Mouse (Mus musculus): ENCODE results near the gene Pagr1a.

Pagr1a gene

DNA sequence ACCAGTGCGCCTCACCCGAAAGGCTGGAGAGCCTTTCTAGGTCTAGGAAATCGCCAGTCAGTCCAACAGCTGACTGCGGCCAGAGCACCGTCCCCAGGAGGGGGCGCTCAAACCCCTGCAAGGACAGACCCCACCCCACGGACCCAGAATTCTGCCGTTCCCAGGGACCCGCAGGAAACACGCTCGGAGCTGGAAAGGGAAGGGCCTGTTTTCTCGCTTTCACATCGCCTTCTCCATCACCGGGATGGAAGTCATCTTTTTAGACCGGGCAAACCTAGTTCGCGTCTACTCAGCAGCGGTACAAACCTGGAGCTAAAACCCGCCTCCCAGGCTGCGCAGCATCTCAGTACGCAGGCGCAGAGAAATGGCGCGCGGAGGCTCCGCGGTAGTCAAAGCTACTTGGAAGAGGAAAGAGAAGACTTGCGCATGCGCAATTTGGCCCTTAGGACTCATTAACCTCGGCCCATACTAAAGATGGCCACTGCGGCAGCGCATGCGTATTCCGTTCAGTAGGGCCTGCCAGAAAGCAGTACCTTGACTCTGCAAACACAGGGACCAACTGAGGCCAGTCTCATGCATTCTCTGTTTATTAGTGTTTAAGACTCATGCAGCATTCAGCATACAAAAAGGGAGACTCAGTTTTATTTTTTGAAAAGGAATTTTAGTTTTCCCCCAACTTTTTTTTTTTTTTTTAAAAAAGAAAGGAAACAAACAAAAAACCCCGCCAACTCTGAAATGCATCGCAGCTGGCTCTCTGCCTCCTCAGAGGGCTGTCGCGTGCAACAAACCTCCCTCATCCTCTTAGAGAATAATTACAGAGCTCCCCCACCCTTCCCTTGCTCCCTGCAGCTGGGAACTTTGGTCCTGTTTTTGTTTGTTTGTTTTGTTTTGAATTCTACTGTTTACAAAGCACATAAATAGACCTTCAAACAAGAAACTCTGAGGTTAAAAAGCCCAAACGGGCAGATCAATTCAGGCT lies at the start of gene Pagr1a:
Gene Pagr1a, minus strand, starts transcription at position 382 of the 979 bp plus-strand sequence.
- peak; percentile 100 for DNase-seq (ENCODE audit: low read depth)

DNA sequence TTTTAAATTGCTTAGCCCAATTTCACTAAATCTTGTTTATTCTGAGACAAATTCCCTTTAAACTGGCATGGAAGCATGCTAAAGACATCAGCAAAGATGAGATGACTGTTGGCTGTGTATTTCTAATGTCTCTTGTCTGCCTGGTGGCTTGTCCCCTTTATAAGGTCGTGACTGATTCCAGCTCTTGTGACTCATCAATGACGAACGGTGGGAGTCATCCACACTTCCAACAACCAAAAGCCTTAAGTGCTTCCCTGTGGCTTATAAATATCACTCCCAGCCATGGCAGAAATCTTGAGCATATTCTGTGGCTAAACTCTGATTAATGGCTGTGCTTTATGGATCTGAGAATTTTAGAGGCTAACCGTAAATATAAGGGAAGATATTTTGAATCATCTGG lies 49.2 kb upstream of the Pagr1a start:
- no peak for DNase-seq (ENCODE audit: low read depth)

- no peak for DNase-seq (ENCODE audit: low read depth)
These were observed 48.4 kb upstream of the Pagr1a start for GRCm38 (mm10) chr7:127065538-127065937.

GRCm38 (mm10) chr7:127055026-127055585 lies 38.0 kb upstream of the Pagr1a start:
- DNase-seq (ENCODE audit: low read depth): peak; percentile 30

- peak; percentile 94 for DNase-seq (ENCODE audit: low read depth)
These were observed 24.9 kb upstream of the Pagr1a start, which contains the start of gene Kif22 for GRCm38 (mm10) chr7:127041851-127042672. Kif22 (minus strand) TSS chr7:127042471.

- peak; percentile 46 for DNase-seq (ENCODE audit: low read depth)
These were observed 14.1 kb upstream of the Pagr1a start for GRCm38 (mm10) chr7:127031244-127031643.

DNA sequence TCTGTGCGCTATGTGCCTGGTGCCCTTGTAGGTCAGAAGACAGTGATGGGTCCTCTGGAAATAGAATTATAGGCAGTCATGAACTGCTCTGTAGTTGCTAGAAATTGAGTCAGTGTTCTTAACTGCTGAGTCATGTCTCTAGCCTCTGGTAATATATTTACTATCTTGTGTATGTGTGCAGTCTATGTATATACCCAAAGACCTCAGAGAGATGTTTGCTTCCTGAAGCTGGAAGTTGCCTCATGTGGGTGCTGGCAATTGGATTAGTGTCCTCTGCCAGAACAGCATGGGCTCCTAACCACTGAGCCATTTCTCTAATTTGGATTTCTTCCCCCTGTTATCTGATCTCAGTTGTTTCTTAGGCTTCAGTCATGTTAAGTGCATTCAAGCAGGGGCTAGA lies 13.0 kb upstream of the Pagr1a start:
- no peak for DNase-seq (ENCODE audit: low read depth)

DNA sequence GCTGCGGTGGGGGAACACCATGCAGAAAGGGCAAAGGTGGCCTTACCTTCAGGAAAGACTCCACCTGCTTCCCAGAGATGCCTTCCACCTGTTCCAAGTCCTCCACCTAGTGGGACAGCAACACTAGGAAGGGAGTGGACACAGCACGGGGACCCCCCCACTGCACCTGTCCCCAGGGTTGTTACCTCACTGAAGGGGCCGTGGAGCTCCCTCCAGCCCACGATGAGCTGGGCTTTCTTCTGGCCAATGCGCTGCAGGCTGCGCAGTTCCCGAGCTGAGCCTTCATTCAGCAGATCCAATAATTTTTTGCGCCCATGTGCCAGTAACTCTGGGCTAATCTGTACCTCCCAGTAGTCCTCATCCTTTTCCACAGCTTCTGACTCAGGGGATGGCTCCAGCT lies 10.7 kb upstream of the Pagr1a start:
- DNase-seq (ENCODE audit: low read depth): no peak

GRCm38 (mm10) chr7:127026984-127027726 lies 10.0 kb upstream of the Pagr1a start, which contains the start of gene Maz:
Maz (minus strand) TSS chr7:127027037.
- peak; percentile 100 for DNase-seq (ENCODE audit: low read depth)

DNA sequence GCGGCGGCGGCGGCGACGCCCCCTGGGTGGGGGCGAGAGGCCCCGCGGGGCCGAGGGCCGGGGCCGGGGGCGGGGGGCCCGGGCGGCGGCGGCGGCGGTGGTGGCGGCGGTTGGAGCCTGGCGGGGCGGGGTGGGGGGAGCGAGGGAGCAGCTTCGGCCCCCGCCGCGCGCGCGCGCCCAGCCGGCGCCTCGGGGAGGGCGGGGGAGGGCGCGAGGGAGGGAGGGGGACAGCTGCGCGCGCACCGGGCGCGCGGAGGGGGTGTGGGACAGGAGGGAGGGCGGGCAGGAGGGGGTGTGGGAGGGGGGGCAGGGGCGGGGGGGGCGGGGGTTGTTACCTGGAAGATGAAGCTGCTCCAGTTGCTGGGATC lies 9.4 kb upstream of the Pagr1a start:
- no peak for DNase-seq (ENCODE audit: low read depth)

GRCm38 (mm10) chr7:127026161-127026600 lies 9.0 kb upstream of the Pagr1a start:
- peak; percentile 74 for DNase-seq (ENCODE audit: low read depth)

DNA sequence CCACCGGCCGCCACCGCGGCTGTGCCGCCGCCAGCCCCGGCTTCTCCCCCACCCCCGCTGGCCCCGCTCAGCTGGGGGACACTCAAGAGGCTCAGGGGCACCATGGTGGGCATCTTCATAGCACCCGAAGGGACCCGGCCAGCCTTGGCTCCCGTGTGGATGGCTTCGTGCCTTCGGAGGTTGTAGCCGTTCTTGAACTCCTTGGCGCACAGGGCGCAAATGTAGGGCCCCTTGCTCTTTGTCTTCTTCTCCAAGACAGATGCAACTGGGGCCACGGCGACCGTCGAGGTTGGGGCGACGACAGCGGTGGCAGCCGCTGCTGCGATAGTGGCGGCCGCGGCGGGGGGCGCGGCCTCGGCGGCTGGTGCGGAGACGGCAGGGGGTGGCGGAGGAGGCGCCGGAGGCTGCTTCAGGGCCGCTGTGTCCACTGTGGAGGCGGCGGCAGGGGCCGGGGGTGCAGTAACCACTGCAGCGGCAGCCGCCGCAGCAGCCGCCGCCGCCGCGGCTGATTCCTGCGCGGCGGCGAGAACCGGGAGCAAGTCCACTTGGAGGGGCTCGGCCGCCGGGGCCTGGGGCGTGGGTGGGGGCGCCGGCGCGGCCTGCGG lies 8.5 kb upstream of the Pagr1a start:
- DNase-seq (ENCODE audit: low read depth): no peak

GRCm38 (mm10) chr7:127024755-127025555 lies 7.8 kb upstream of the Pagr1a start:
- peak; percentile 89 for DNase-seq (ENCODE audit: low read depth)

DNA sequence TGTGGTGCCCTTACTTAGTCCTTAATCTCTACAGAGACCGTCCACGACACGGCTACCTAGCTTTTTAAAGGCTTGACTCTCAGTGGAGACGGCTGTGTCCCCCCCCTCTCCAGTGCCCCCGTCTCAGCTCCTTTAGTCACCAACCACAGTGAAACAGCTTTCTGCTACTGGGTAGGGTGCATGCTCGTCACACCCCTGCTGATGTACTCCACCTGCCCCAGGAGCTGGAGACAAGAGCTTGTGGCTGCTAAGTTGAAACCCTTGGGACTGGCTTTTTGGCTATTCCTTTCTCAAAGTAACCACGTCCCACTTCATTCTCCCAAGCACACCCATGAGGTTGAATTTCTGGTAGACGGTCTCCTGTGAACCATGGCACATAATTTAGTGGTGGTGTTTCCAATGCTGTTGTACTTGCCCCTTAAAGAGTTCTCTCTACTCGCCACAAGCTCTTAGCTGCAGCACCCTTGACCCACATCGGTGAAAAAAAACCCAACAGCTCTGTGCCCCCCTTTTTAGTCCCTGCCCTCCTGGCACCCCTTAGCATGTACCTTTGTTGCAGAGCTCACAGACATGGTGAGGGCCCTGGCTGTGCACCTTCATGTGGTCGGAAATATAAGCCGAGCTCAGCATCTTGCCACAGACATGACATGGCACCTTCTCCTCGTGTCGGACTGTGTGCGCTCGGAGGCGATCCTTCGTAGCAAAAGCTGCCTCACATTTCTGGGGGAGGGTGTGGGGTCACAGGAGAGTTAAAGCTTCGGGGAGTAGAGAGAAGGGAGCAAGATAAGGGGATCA lies 6.9 kb upstream of the Pagr1a start:
- DNase-seq (ENCODE audit: low read depth): peak; percentile 71

DNA sequence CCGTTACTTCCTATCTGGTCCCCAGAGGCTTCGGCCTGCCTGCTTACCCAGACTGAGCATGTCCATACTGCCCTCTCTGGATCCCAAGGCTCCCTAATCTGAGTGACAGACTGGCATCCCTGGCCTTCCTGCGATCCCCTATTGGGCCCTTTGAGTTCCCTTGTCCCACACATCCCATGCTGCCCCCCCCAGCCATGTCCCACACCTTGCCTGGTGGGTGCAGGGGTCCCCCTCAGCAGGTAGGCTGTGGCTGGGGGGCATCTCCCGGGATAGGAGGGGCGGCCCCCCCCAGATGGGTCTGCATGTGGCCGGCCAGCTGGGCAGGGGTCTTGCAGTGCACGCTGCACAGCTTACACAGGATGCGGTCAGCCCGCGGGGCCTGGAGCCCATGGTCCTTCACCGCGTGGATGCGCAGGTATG lies 6.1 kb upstream of the Pagr1a start:
- DNase-seq (ENCODE audit: low read depth): no peak

DNA sequence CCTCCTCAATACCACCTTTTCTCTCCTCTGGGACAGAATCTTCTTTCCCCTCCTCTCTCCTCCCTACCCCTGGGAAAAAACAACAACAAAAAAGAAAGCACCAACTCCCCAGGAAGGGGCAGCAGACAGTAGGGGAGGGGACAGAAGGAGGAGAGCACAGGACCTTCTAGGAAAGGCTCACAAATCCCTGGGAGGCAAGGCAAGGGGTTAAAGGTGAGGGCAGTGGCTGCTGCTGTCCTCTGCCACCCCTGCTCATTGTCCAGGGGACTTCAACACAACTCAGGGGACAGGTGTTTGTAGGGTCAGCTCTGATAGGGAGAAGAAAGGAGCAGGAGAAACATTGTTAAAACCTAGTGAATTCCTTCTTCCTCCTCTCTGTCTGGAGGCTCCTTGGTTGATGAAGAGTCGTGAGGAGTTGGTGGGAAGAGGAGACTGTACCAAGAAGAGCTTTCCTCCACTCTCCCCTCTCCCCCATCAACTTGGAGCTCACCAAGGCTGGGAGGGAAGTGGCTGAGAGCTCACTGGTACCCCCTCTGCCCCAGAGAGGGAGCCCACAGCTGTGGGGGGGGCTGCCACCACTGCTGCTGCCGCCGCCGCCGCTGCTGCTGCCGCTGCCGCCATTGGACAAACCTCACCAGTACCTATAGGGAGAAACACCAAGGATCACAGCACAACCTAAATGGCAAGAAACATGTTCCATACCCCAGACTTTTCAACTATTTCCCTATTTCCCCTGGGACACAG lies 5.5 kb upstream of the Pagr1a start:
- no peak for DNase-seq (ENCODE audit: low read depth)

DNA sequence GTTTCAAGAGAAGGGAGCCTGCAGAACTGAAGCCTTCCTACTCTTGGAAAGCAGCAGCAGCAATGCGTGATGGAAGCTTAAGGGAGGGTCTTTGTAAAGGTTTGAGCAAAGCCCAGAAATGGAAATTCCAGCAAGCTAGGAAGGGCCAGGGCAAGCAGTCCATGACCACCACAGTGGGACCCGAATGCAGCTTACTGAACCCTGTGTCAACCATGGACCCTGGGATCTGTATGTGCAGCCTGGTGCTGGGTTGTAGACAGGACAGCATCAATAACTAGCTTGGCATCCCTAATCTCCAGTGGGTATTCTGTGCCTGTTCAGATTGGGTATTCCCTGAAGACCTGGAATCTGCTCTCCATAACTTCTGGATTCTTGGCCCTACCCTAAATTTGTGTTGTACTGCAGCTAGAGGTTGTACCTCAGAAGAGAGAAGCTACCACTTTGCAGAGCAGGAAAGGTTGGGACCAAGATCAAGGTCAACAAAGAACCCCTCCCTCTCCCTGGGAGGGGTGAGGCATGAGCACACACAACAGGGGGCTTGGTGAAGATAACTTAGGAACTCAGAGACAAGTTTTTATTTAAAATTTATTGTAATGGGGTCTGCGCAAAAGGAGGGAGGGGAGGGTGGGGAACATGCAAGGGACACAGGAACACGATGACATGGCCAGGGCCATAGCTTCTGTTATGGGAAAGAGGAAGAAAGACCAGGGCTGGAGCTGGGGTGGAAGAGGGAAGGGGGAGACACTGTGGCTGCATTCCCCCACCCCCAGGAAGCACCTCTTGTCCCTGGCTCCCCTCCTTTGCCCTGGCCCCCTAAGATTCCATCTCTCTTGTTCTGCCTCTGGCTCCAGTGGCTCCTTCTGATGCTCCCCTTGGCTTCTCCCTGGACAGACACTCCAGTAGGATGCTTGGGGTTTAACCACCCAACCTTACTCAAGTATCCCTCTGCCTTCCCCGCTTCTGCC lies 4.7 kb upstream of the Pagr1a start:
- DNase-seq (ENCODE audit: low read depth): no peak
